Mouse (Mus musculus) embryonic facial prominence, embryonic 13.5 days (tissue): ENCODE results near the gene Psmb4. TPM values are rescaled to one million over a fixed set of nuclear protein-coding genes. Genes with fewer than 3 reads are reported as not detected.

Experiments
- ATAC-seq: fragments of 200-750 bp; cut with Nextera tagmentation; 2 replicates; pipeline ENCODE4 v1.8.0; 2017; ENCODE audit warnings: low read depth; ENCODE audit not compliant: insufficient number of reproducible peaks, insufficient read depth, low FRiP score, low TSS enrichment
- H3K27ac ChIP-seq: fragments of 300-500 bp; sonication (generic); 2 replicates; pipeline ENCODE4 v1.5.1; 2015; ENCODE audit warnings: moderate library complexity, mild to moderate bottlenecking, inconsistent platforms
- H3K27me3 ChIP-seq: fragments of 300-500 bp; sonication (generic); 2 replicates; pipeline ENCODE4 v1.6.1; 2015; ENCODE audit warnings: mild to moderate bottlenecking, inconsistent platforms
- H3K36me3 ChIP-seq: fragments of 300-500 bp; sonication (generic); 2 replicates; pipeline ENCODE4 v1.6.1; 2015; ENCODE audit warnings: mild to moderate bottlenecking, inconsistent platforms
- H3K4me1 ChIP-seq: fragments of 300-500 bp; sonication (generic); 2 replicates; pipeline ENCODE4 v1.6.1; 2015; ENCODE audit warnings: inconsistent platforms
- H3K4me2 ChIP-seq: fragments of 300-500 bp; sonication (generic); 2 replicates; pipeline ENCODE4 v1.6.1; 2015; ENCODE audit warnings: moderate library complexity, mild to moderate bottlenecking, inconsistent platforms
- H3K4me3 ChIP-seq: fragments of 300-500 bp; sonication (generic); 2 replicates; pipeline ENCODE4 v1.5.1; 2015; ENCODE audit warnings: mild to moderate bottlenecking, inconsistent platforms
- H3K9ac ChIP-seq: fragments of 300-500 bp; sonication (generic); 2 replicates; pipeline ENCODE4 v1.6.1; 2015; ENCODE audit warnings: mild to moderate bottlenecking, inconsistent platforms
- H3K9me3 ChIP-seq: fragments of 300-500 bp; sonication (generic); 2 replicates; pipeline ENCODE4 v1.6.1; 2016; ENCODE audit warnings: inconsistent platforms
- WGBS: fragments of 180-500 bp; shearing (Covaris S2); methylation state at CpG from one replicate; pipeline ENCODE4 v1.1.7; 2015; ENCODE audit warnings: mixed read lengths; 5-methylcytosine and 5-hydroxymethylcytosine counted together
- polyA plus RNA-seq: library from polyadenylated mRNA; unstranded; fragments of >200 nt; fragmentation: Nextera tagmentation; extraction: Ambion mirVana; gene quantifications from 2 replicates; pipeline ENCODE4 v1.2.1, GENCODE M21; 2015

Psmb4 gene
- polyA plus RNA-seq, 1 experiment from 2014 or later, result 379 TPM

GRCm38 (mm10) chr3:94838631-94839030, 48.1 kb downstream of the Psmb4 start:
- WGBS, result 18% methylated on average over 9 of the region's 9 CpGs
- no peak for ATAC-seq
- H3K4me2 ChIP-seq, result peak overlapping the region; percentile 78

GRCm38 (mm10) chr3:94837959-94838496, 48.7 kb downstream of the Psmb4 start:
- Histone ChIP-seq H3K9me3 (0 out of 2 replicates have a peak, but pooled peaks cover 3% of the 10 kb centered on the region), H3K36me3 (no peaks in the 10 kb centered on the region), H3K27me3 (0 out of 2 replicates have a peak, but pooled peaks cover 8% of the 10 kb centered on the region), H3K4me1 (peaks cover 18% of the 10 kb centered on the region), H3K4me2 (peak overlapping the region; percentile 78), H3K4me3 (peak overlapping the region; percentile 63), H3K9ac (peak overlapping the region; percentile 84), H3K27ac (peak overlapping the region; percentile 99)
- peak; percentile 82 for ATAC-seq
- WGBS, result under 1% methylated on average over 31 of the region's 62 CpGs

More at GRCm38 (mm10) chr3:94838631-94839030, 48.1 kb downstream of the Psmb4 start:
- Histone ChIP-seq H3K27ac (peak overlapping the region; percentile 99), H3K36me3 (no peaks in the 10 kb centered on the region), H3K9ac (peak overlapping the region; percentile 84), H3K4me1 (peaks cover 18% of the 10 kb centered on the region), H3K9me3 (no peaks in the 10 kb centered on the region), H3K27me3 (0 out of 2 replicates have a peak, but pooled peaks cover 4% of the 10 kb centered on the region), H3K4me3 (peak overlapping the region; percentile 63)

GRCm38 (mm10) chr3:94837183-94837890, 49.4 kb downstream of the Psmb4 start, which contains the start of gene Pogz:
Gene Pogz, plus strand, starts transcription at chr3:94837567.
- ATAC-seq, result peak; percentile 94
- Histone ChIP-seq H3K4me3 (peak within 1 kb of the TSS; percentile 63), H3K9ac (peak within 1 kb of the TSS; percentile 84), H3K4me2 (peak within 1 kb of the TSS; percentile 78), H3K9me3 (0 out of 2 replicates have a peak, but pooled peaks cover 3% of the 10 kb centered on the region), H3K27me3 (0 out of 2 replicates have a peak, but pooled peaks cover 11% of the 10 kb centered on the region), H3K36me3 (no peaks in the 10 kb centered on the region), H3K27ac (peak within 1 kb of the TSS; percentile 99), H3K4me1 (peaks cover 18% of the 10 kb centered on the region)
- WGBS, result under 1% methylated on average over 43 of the region's 57 CpGs

GRCm38 (mm10) chr3:94835396-94835795, 51.4 kb downstream of the Psmb4 start:
- WGBS, result 73% methylated on average over 3 of the region's 3 CpGs
- Histone ChIP-seq H3K4me2 (no peak overlapping the region), H3K36me3 (no peaks in the 10 kb centered on the region), H3K27ac (no peak overlapping the region), H3K9me3 (0 out of 2 replicates have a peak, but pooled peaks cover 3% of the 10 kb centered on the region), H3K27me3 (0 out of 2 replicates have a peak, but pooled peaks cover 11% of the 10 kb centered on the region), H3K4me1 (peaks cover 18% of the 10 kb centered on the region), H3K4me3 (no peak overlapping the region), H3K9ac (no peak overlapping the region)
- no peak for ATAC-seq

Other genes with a start within 250 kb of the Psmb4 start
- gene Gm10972, start 243.8 kb downstream of the Psmb4 start, polyA plus RNA-seq, result not detected in 2 replicates
- 8.6 and 8.7 TPM in 2 replicates for gene Tuft1, start 228.1 kb downstream of the Psmb4 start, polyA plus RNA-seq
- gene Selenbp2, start 193.4 kb downstream of the Psmb4 start, polyA plus RNA-seq, result 1.1 and 1.6 TPM in 2 replicates
- 7.2 and 9.7 TPM in 2 replicates for gene Cgn, start 100.5 kb downstream of the Psmb4 start, polyA plus RNA-seq
- 22.9 and 23.3 TPM in 2 replicates for gene Pogz, start 49.4 kb downstream of the Psmb4 start, polyA plus RNA-seq
- gene Selenbp1, start 46.1 kb upstream of the Psmb4 start, polyA plus RNA-seq, result 18.9 and 25.2 TPM in 2 replicates
- gene Rfx5, start 67.1 kb upstream of the Psmb4 start, polyA plus RNA-seq, result 10.8 and 11.3 TPM in 2 replicates
- gene Pi4kb, start 87.8 kb upstream of the Psmb4 start, polyA plus RNA-seq, result 23.4 and 26.5 TPM in 2 replicates
- gene Zfp687, start 128.5 kb upstream of the Psmb4 start, polyA plus RNA-seq, result 22.2 and 25.1 TPM in 2 replicates
- gene Psmd4, start 155.7 kb upstream of the Psmb4 start, polyA plus RNA-seq, result 286 and 293 TPM in 2 replicates
- gene Pip5k1a, start 220.0 kb upstream of the Psmb4 start, polyA plus RNA-seq, result 23.8 and 26.3 TPM in 2 replicates
- 185 and 213 TPM in 2 replicates for gene Vps72, start 224.1 kb upstream of the Psmb4 start, polyA plus RNA-seq
- gene Tmod4, start 237.5 kb upstream of the Psmb4 start, polyA plus RNA-seq, result 0.65 and 0.69 TPM in 2 replicates
- 75.2 and 81.8 TPM in 2 replicates for gene Scnm1, start 247.1 kb upstream of the Psmb4 start, polyA plus RNA-seq
- gene Lysmd1, start 247.1 kb upstream of the Psmb4 start, polyA plus RNA-seq, result 17.0 and 19.3 TPM in 2 replicates